Mouse (Mus musculus) adrenal gland, postnatal 36 days (tissue): ENCODE measurements around the gene Pstk. TPM values are rescaled to one million over a fixed set of nuclear protein-coding genes. Genes with fewer than 3 reads are reported as not detected.
"Not testable (repeated sequence)": the region's sequence is repeated elsewhere in the genome, so short reads cannot be mapped to it uniquely, and the experiment has no call there.

Source experiments
- DNase-seq, 2 experiments: peaks; one replicate each; pipeline ENCODE4 v3.0.0; 2021; ENCODE audit warnings: mixed read lengths in 1 of 2
- long read RNA-seq, 2 experiments: library from polyadenylated mRNA; stranded (forward); transcript quantifications; one replicate each; pipeline ENCODE4 v2.0.0; 2021; ENCODE audit warnings: borderline sequencing depth in 2 of 2
- total RNA-seq, 2 experiments: library from RNA; stranded (reverse); gene quantifications; 2 replicates each; pipeline ENCODE4 v1.2.3; 2021

Gene Pstk
- 10 to 100 TPM; 19.8 to 21.1 TPM for total RNA-seq
- long read RNA-seq, experiment 1, full-length matches to known transcripts = 15 of 22 reads
- long read RNA-seq, experiment 1, partial matches to known transcripts = 0 of 22 reads
- long read RNA-seq, experiment 1, other reads (novel, unspliced or antisense) = 7 of 22 reads
- long read RNA-seq, experiment 2, partial matches to known transcripts = 0 of 4 reads
- long read RNA-seq, experiment 2, other reads (novel, unspliced or antisense) = 2 of 4 reads

GRCm38 (mm10) chr7:131370648-131371469, at the start of gene Pstk:
TSS of gene Pstk (plus strand) at chr7:131371141.
- peak; percentile 93 to 94 for DNase-seq

GRCm38 (mm10) chr7:131322192-131322591, 48.7 kb upstream of the Pstk start, which contains the start of gene Cuzd1:
TSS of gene Cuzd1 (minus strand) at chr7:131322292.
- no peak for DNase-seq

DNA sequence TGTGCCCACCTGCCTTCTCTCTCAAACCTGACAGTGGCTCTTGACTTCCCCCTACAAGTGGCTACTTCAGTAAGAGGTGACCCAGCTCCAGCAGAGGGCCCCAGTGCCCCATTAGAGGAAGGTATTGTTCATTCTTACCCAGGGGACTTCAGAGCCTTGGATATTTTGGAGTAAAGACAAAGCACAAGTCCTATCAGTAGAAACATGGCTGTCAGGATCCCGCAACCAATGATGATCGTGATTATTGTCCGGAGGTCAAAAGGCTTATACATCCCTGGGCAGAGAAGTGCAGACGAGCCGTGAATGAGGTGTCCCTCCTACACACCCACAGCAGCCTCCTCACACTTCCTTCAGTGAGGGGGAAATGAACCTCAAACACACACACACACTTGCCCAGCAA, 43.9 kb upstream of the Pstk start:
- DNase-seq = no peak

- no peak for DNase-seq
These were observed 41.5 kb upstream of the Pstk start, which contains the start of gene Fam24b for GRCm38 (mm10) chr7:131329416-131329815. TSS of gene Fam24b (minus strand) at chr7:131329516.

- DNase-seq = no peak
These were observed 39.3 kb upstream of the Pstk start for GRCm38 (mm10) chr7:131331688-131332087.

DNA sequence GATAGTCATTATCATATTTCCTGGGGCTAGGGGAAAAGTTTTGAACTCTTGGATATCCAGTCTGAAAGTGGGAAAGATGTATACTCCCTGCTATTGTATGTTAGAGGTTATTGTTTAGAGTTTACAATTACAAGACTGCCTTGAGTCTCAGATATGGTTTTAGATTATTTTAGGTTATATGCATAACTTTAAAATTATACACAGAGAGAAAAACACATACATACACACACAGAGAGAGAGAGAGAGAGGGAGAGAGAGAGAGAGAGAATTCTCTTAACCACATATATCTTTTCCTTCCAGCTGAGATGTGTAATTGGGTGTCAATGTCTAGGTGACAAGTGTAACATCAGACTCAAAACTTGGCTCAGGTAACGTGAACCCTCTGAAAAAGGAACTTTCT, 37.4 kb upstream of the Pstk start, which contains the start of gene Fam24a:
Gene Fam24a (plus strand): TSS at position 301 of the 400 bp plus-strand sequence.
- no peak for DNase-seq

- no peak for DNase-seq
These were observed 33.4 kb upstream of the Pstk start for GRCm38 (mm10) chr7:131337502-131338068.

DNA sequence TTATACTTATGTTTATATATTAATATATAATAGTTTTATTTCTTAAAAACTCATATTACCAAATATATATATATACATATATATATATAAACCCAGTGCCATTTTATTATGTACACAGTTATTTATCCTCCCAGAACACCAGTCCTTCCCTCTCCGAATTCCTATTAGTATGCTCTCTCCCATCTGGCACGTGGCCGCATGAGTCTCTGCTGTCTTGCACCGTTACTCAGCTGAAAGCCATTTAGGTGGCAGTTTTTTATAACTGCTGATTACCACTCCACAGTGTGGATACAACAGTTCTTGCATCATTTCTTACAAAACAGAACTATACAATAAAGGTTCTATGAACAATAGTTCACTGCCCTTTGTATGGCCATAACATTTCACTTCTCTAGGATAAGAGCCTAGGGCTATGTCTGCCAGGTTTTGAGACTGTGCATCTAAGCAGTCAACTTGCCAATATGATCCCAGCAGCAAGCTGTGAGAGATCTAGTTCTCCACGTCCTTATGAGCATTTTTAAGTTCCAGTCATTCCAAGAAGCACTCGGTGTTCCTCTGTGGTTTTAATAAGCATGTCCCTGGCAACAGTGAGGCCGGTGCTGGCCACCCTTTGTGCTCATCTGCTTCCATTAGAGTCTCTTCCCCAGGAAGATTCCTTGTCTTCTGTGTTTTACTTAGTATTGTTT, 24.9 kb upstream of the Pstk start:
- DNase-seq = no peak

DNA sequence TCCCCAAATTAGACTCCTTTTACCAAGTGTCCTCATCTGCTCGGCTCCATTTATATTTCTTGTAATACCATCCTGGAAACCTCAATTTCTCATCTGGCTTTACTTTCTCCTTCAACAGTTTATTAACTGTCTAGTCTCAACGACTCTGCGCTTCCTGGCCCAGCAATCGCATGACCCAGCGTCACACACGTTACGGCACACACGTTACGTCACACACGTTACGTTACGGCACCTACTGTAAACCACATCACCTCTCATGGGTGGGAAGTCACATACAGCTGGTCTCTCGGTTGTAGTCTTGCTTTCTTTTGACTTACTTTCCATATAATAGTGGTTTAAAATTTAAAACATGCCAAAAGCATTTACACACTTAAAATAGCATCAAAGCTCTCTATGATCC, 14.8 kb upstream of the Pstk start:
- DNase-seq = no peak

GRCm38 (mm10) chr7:131362269-131362614, 8.7 kb upstream of the Pstk start:
- DNase-seq = no peak

- peak; percentile 96 for DNase-seq
These were observed 8.2 kb upstream of the Pstk start, which contains the start of gene 2310057M21Rik for GRCm38 (mm10) chr7:131362615-131363300. TSS of gene 2310057M21Rik (minus strand) at chr7:131362759.

GRCm38 (mm10) chr7:131364131-131364530, 6.8 kb upstream of the Pstk start:
- no peak for DNase-seq

GRCm38 (mm10) chr7:131371470-131371860, 524 bp downstream of the Pstk start:
- no peak for DNase-seq

DNA sequence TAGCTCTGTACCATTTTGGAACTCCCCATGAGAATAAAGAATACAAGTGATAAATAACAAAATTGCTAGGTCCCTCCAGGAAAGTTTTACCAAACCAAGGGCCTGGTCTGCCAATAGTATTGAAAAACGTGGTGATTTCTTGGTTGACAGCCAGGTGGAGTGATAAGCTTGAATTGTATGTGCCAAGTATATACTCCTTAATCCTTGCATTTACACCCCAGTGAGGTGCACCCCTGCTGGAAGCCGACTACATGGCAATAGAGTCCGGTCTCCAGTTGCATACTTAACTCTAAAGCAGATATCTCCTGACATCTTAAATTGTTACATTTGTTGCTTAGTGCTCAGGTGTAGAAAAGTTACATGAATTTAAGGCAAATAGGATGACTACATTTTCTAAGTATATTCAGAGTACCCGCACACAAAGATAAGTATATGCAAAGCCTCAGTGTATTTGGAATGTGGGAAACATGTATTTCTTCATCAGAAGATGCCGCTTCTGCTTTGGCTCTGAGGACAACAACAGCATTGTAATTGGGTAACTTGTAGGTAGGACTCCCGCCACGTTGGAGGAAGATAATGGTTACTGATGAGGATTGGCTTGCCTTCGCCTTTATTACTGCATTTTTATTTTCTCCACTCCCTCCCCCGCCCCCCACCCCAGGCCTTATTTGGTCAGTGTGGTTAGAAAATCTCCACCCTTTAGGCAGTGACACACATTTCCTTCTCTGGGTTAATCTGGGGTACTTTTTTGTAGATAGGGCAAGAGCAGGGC, 1.1 kb downstream of the Pstk start:
- no peak for DNase-seq

GRCm38 (mm10) chr7:131391761-131392160, 20.8 kb downstream of the Pstk start:
- not testable (repeated sequence) for DNase-seq

- peak in 1 of 2 experiments; percentile 7 for DNase-seq
These were observed 38.5 kb downstream of the Pstk start for GRCm38 (mm10) chr7:131409321-131409987.

- DNase-seq = no peak
These were observed 39.0 kb downstream of the Pstk start for GRCm38 (mm10) chr7:131409988-131410385.

DNA sequence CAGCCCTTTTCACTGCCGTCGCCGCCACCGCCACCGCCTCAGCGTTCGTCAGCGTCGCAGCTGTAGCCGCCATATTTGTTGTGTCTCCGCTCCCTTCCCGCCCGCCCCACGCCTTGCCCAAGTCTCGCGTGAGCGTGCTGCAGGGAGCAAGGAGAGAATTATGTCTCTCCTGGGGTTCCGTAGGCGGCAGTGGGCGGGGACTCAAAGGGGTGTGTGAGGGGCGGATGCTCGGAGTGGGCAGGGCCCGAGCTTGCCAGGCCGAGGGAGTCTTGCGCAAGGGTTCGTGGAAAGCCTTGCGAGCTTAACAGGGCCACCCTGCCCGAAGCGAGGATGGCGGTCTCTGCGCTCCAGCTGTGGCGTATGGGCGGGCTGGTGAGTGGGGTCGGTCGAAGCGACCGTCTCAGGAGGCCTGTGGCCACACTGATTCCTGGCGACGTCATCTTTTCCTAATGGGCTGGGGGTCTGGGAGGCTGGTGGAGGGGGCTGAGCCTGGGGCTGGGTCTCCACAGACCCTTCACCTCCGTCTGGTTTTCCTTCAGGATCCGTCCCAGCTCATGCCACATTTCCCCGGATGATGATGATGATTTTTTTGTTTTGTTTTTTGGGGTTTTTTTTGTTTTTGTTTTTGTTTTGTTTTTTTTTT, 39.6 kb downstream of the Pstk start, which contains the start of the genes Ikzf5 and Acadsb:
Gene Ikzf5 (minus strand): TSS at position 106 of the 643 bp plus-strand sequence.
Gene Acadsb (plus strand): TSS at position 186 of the 643 bp plus-strand sequence.
- peak; percentile 99 to 100 for DNase-seq

DNA sequence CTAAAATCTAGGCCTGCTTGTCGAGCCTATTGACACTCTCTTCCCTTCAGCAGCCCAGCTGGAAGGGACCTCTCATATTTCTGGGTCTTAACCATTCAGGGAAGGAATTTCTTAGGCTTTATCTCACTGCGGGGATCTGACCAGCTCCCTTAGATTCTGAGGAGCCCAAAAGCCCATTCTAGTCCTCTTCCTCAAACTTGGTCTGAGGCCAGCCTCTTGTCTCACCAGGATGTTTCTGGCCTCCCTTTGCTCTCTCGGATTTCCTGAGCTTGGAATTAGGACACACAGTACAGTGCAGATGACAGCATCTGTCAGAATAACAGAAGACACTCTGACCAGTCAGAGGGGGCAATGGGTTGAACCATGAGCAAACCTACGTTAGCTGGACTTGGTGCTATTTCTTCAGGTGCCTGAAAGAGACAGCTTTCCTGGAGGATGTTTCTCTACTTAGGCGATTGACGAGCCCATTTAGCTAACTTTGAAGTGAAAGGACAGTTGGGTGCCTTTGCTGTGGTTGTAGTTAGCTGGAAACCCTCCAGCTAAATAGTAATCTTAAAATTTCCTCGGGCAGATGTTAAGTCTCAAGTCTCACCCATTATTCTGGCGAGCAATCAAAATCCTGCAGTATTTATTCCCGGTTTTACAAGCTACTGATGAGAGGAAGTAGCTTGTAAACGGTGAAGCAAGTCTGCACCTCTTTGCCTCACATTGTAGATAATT, 40.4 kb downstream of the Pstk start:
- peak; percentile 29 to 36 for DNase-seq
